8 mouse cellular contexts compared by ENCODE assay signal in the genomic region with DNA sequence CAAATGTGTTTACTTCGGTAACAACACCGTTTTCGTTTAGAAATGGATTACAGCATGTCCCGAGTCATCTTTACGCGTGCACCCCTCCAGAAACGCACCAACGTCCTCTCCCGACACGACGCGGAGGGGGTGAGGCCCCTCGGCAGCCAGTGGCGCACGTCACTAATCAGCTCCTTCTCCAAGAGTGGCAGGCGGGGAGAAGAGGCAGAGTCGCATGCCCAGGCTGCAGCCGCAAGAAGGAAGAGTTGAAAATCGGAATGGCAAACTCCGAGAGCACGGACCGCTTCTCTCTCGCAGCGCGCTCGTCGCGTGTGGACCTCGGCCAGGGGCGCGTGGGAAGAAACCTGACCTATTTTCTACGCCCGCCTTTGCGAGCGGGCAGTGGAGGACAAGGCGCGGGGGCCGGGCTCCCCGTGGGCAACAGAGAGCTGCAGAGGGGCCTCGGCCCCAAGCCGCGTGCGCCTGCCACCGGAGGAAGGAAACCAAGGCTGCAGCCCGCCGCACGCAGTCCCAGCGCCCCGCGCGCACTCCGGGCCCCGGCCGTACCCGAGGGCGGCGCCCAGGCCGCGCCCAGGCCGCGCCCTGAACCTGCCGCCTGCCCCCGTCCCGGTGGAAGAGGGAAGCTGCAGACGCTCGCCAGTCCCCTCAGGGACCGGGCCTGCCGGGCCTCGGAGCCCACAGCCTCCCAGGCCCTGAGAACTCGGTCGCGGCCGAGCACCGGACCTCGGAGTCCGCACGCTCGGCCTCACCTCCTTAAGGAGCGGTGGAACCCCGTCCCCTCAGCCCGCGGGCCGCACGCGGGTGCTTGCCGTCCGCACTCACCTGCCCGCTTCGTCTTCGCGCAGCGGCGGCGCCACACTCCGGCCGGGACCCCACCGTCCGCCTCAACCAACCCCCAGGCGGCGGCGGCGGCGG. TPM values are rescaled to one million over a fixed set of nuclear protein-coding genes. Genes with fewer than 3 reads are reported as not detected.
DNase-seq lines count a peak whose midpoint lies in the region; ATAC-seq lines count a peak whose summit lies in the region.

No protein-coding gene starts in this region.

- H3K36me3 ChIP-seq in embryonic facial prominence, embryonic 14.5 days (ENCODE audit: control insufficient read depth, insufficient read depth, low read length): peaks cover 21% of the 10 kb centered on the region; the same call in 1 of the 2 replicates
- peaks cover 21% of the 10 kb centered on the region for H3K36me3 ChIP-seq in heart, embryonic 13.5 days
- H3K36me3 ChIP-seq in liver, embryonic 15.5 days (replicated peaks): peaks cover 22% of the 10 kb centered on the region
- peaks cover 3% of the 10 kb centered on the region; the same call in 1 of the 2 replicates for H3K36me3 ChIP-seq in neural tube, embryonic 14.5 days (ENCODE audit: control insufficient read depth, insufficient read depth, low read length)

- no peaks in the 10 kb centered on the region for H3K27me3 ChIP-seq in embryonic facial prominence, embryonic 14.5 days (replicated peaks; ENCODE audit: control insufficient read depth, insufficient read depth, low read length)
- H3K27me3 ChIP-seq in heart, embryonic 13.5 days (replicated peaks): no peaks in the 10 kb centered on the region
- no peaks in the 10 kb centered on the region for H3K27me3 ChIP-seq in liver, embryonic 15.5 days
- H3K27me3 ChIP-seq in neural tube, embryonic 14.5 days (ENCODE audit: control insufficient read depth, insufficient read depth, low read length): 0 out of 2 replicates have a peak, but pooled peaks cover 3% of the 10 kb centered on the region

- H3K4me3 ChIP-seq in embryonic facial prominence, embryonic 14.5 days (ENCODE audit: low read depth, low read length): peak overlapping the region; percentile 88
- H3K4me3 ChIP-seq in heart, embryonic 13.5 days: peak overlapping the region; percentile 68
- H3K4me3 ChIP-seq in liver, embryonic 15.5 days (replicated peaks): peak overlapping the region; percentile 98
- peak overlapping the region; percentile 97 for H3K4me3 ChIP-seq in neural tube, embryonic 14.5 days (ENCODE audit: low read depth, low read length)

- peak; percentile 12 to 26 for DNase-seq in adrenal gland, postnatal 4 days (ENCODE audit: low spot score in 2 of 2)
- peak; percentile 63 for DNase-seq in embryonic facial prominence, embryonic 14.5 days (ENCODE audit: low spot score)
- peak; percentile 64 for DNase-seq in kidney, postnatal 10 days
- DNase-seq in thymus, postnatal 0 days (ENCODE audit: low spot score): peak; percentile 60

- peaks cover 23% of the 10 kb centered on the region for H3K4me1 ChIP-seq in embryonic facial prominence, embryonic 14.5 days (ENCODE audit: control insufficient read depth, insufficient read depth, low read length)
- H3K4me1 ChIP-seq in heart, embryonic 13.5 days: peaks cover 44% of the 10 kb centered on the region
- H3K4me1 ChIP-seq in liver, embryonic 15.5 days (replicated peaks): peaks cover 48% of the 10 kb centered on the region
- H3K4me1 ChIP-seq in neural tube, embryonic 14.5 days (ENCODE audit: control insufficient read depth, insufficient read depth, low read length): peaks cover 17% of the 10 kb centered on the region

- ATAC-seq in CD4-positive, CD25-positive, alpha-beta regulatory T cell, adult 4 months: peak; percentile 30
- peak; percentile 32 for ATAC-seq in embryonic facial prominence, embryonic 14.5 days (ENCODE audit: low read depth)
- peak; percentile 14 for ATAC-seq in heart, embryonic 13.5 days (ENCODE audit: extremely low read depth, insufficient number of reproducible peaks, low FRiP score, low TSS enrichment)
- peak; percentile 80 for ATAC-seq in liver, embryonic 15.5 days (ENCODE audit: insufficient read depth)
- peak; percentile 59 for ATAC-seq in neural tube, embryonic 14.5 days (ENCODE audit: low read depth)

- peak overlapping the region; percentile 87 for H3K27ac ChIP-seq in embryonic facial prominence, embryonic 14.5 days (replicated peaks; ENCODE audit: low read depth, low read length)
- peak overlapping the region; percentile 87 for H3K27ac ChIP-seq in heart, embryonic 13.5 days (replicated peaks)
- H3K27ac ChIP-seq in liver, embryonic 15.5 days (replicated peaks): peak overlapping the region; percentile 96
- peak overlapping the region; percentile 80 for H3K27ac ChIP-seq in neural tube, embryonic 14.5 days (ENCODE audit: low read depth, low read length)

- no peaks in the 10 kb centered on the region for H3K9me3 ChIP-seq in embryonic facial prominence, embryonic 14.5 days (ENCODE audit: control insufficient read depth, low read length)
- no peaks in the 10 kb centered on the region for H3K9me3 ChIP-seq in heart, embryonic 13.5 days
- no peaks in the 10 kb centered on the region for H3K9me3 ChIP-seq in liver, embryonic 15.5 days (replicated peaks)
- no peaks in the 10 kb centered on the region for H3K9me3 ChIP-seq in neural tube, embryonic 14.5 days (ENCODE audit: control insufficient read depth, low read length)

- H3K4me2 ChIP-seq in embryonic facial prominence, embryonic 14.5 days (ENCODE audit: low read depth, low read length): peak overlapping the region; percentile 85
- peak overlapping the region; percentile 86 for H3K4me2 ChIP-seq in heart, embryonic 13.5 days
- peak overlapping the region; percentile 92 for H3K4me2 ChIP-seq in liver, embryonic 15.5 days
- peak overlapping the region; percentile 90 for H3K4me2 ChIP-seq in neural tube, embryonic 14.5 days (ENCODE audit: low read depth, low read length)

- WGBS in embryonic facial prominence, embryonic 14.5 days: under 1% methylated on average over 54 of the region's 103 CpGs
- under 1% methylated on average over 102 of the region's 103 CpGs for WGBS in heart, embryonic 13.5 days
- under 1% methylated on average over 96 of the region's 103 CpGs for WGBS in liver, embryonic 15.5 days (ENCODE audit: insufficient replicate concordance)
- WGBS in neural tube, embryonic 14.5 days: under 1% methylated on average over 67 of the region's 103 CpGs

- H3K9ac ChIP-seq in embryonic facial prominence, embryonic 14.5 days (ENCODE audit: low read depth, low read length): peak overlapping the region; percentile 87
- H3K9ac ChIP-seq in heart, embryonic 13.5 days: peak overlapping the region; percentile 92
- peak overlapping the region; percentile 97 for H3K9ac ChIP-seq in liver, embryonic 15.5 days
- peak overlapping the region; percentile 91 for H3K9ac ChIP-seq in neural tube, embryonic 14.5 days (replicated peaks; ENCODE audit: low read depth, low read length)

RNA-seq across cellular contexts. Expression of a gene that starts 0.5 kb away (rescaled TPM):
- 10 to 100 TPM; 21.5 to 25.3 TPM for polyA plus RNA-seq in CD4-positive, CD25-positive, alpha-beta regulatory T cell, adult 4 months (2017; shearing (Covaris generic))
- total RNA-seq in adrenal gland, postnatal 4 days (2021): 100 to 1,000 TPM; 100 to 103 TPM
- polyA plus RNA-seq in embryonic facial prominence, embryonic 14.5 days (2014; fragmentation: Nextera tagmentation; extraction: Ambion mirVana): 74.3 and 79.8 TPM in 2 replicates
- polyA plus RNA-seq in heart, embryonic 13.5 days (2015; fragmentation: Nextera tagmentation; extraction: Ambion mirVana): 63.0 and 65.7 TPM in 2 replicates
- 53.8 and 56.0 TPM in 2 replicates for polyA plus RNA-seq in liver, embryonic 15.5 days (2015; fragmentation: Nextera tagmentation; extraction: Ambion mirVana)
- polyA plus RNA-seq in neural tube, embryonic 14.5 days (2014; fragmentation: Nextera tagmentation; extraction: Ambion mirVana): 90.6 and 91.9 TPM in 2 replicates
- polyA plus RNA-seq in thymus, postnatal 0 days (2015; fragmentation: Nextera tagmentation; extraction: Ambion mirVana): 82.6 and 83.6 TPM in 2 replicates

RNA-seq across cellular contexts. Expression of a gene that starts 0.8 kb away (rescaled TPM):
- 1 to 10 TPM; 1.6 to 5.3 TPM for polyA plus RNA-seq in CD4-positive, CD25-positive, alpha-beta regulatory T cell, adult 4 months (2017; shearing (Covaris generic))
- total RNA-seq in adrenal gland, postnatal 4 days (2021): 10 to 100 TPM; 43.9 to 45.8 TPM
- polyA plus RNA-seq in embryonic facial prominence, embryonic 14.5 days (2014; fragmentation: Nextera tagmentation; extraction: Ambion mirVana): 5.1 and 5.9 TPM in 2 replicates
- polyA plus RNA-seq in heart, embryonic 13.5 days (2015; fragmentation: Nextera tagmentation; extraction: Ambion mirVana): 2.2 and 2.8 TPM in 2 replicates
- 1.4 and 1.7 TPM in 2 replicates for polyA plus RNA-seq in liver, embryonic 15.5 days (2015; fragmentation: Nextera tagmentation; extraction: Ambion mirVana)
- polyA plus RNA-seq in neural tube, embryonic 14.5 days (2014; fragmentation: Nextera tagmentation; extraction: Ambion mirVana): 3.7 and 6.0 TPM in 2 replicates
- 4.0 and 4.7 TPM in 2 replicates for polyA plus RNA-seq in thymus, postnatal 0 days (2015; fragmentation: Nextera tagmentation; extraction: Ambion mirVana)

Comparison
In these comparisons a context has a peak if more than half of its experiments do, and no peak if none do; other contexts are left out.
1. Peak in every context shown above with its lines: DNase-seq, ATAC-seq, H3K4me3 ChIP-seq and H3K27ac ChIP-seq.
2. ATAC-seq: peak in every context shown above with its lines; median percentile 80 in liver, embryonic 15.5 days; 59 in neural tube, embryonic 14.5 days; 32 in embryonic facial prominence, embryonic 14.5 days; 30 in CD4-positive, CD25-positive, alpha-beta regulatory T cell, adult 4 months; 14 in heart, embryonic 13.5 days.